Mouse (Mus musculus) stomach, postnatal 0 days (tissue): ENCODE measurements at regions not wholly inside any gene's neighbourhood (a gene's known extent, or its start where the extent isn't known, plus 50 kb on each side); places are given as distances from the start of the nearest gene placed in this dataset.

Source experiments
- ATAC-seq: fragments of 200-750 bp; cut with Nextera tagmentation; 2 replicates; pipeline ENCODE4 v1.8.0; 2017; ENCODE audit not compliant: low FRiP score, low TSS enrichment
- DNase-seq: peaks from one replicate; pipeline ENCODE4 v3.0.0-alpha.2; 2016; ENCODE audit warnings: low spot score
- H3K27ac ChIP-seq: fragments of 300-500 bp; sonication (generic); replicated peaks from 2 replicates; pipeline ENCODE4 v1.5.1; 2014; ENCODE audit warnings: mild to moderate bottlenecking, control low read depth
- H3K27me3 ChIP-seq: fragments of 300-500 bp; sonication (generic); 2 replicates; pipeline ENCODE4 v1.6.1; 2014; ENCODE audit warnings: low read length; ENCODE audit not compliant: control insufficient read depth, insufficient read depth
- H3K36me3 ChIP-seq: fragments of 300-500 bp; sonication (generic); 2 replicates; pipeline ENCODE4 v1.6.1; 2014; ENCODE audit warnings: low read length, mixed read lengths; ENCODE audit not compliant: control insufficient read depth, insufficient read depth
- H3K4me1 ChIP-seq: fragments of 300-500 bp; sonication (generic); replicated peaks from 2 replicates; pipeline ENCODE4 v1.6.1; 2014; ENCODE audit warnings: antibody characterized with exemption; ENCODE audit not compliant: control insufficient read depth, insufficient read depth
- H3K4me2 ChIP-seq: fragments of 300-500 bp; sonication (generic); replicated peaks from 2 replicates; pipeline ENCODE4 v1.6.1; 2014; ENCODE audit warnings: low read depth, mild to moderate bottlenecking, control low read depth, moderate library complexity
- H3K4me3 ChIP-seq: fragments of 300-500 bp; sonication (generic); 2 replicates; pipeline ENCODE4 v1.5.1; 2014; ENCODE audit warnings: low read depth, low read length, control low read depth
- H3K9ac ChIP-seq: fragments of 300-500 bp; sonication (generic); 2 replicates; pipeline ENCODE4 v1.6.1; 2014; ENCODE audit warnings: mild to moderate bottlenecking, low read length, control low read depth, mixed read lengths
- H3K9me3 ChIP-seq: fragments of 300-500 bp; sonication (generic); 2 replicates; pipeline ENCODE4 v1.6.1; 2016; ENCODE audit warnings: low read length; ENCODE audit not compliant: control insufficient read depth
- CTCF ChIP-seq: IDR thresholded peaks from 2 replicates; pipeline ENCODE4 v1.5.1; 2016; ENCODE audit warnings: antibody characterized with exemption, low read depth, mild to moderate bottlenecking, moderate library complexity
- EP300 ChIP-seq: optimal IDR thresholded peaks from 2 replicates; pipeline ENCODE3; 2016; ENCODE audit warnings: antibody characterized with exemption
- WGBS: fragments of 180-500 bp; shearing (Covaris S2); extraction: QIAGEN DNeasy Blood & Tissue Kit; methylation state at CpG from one replicate; pipeline ENCODE4 v1.1.7; 2014; 5-methylcytosine and 5-hydroxymethylcytosine counted together

DNA sequence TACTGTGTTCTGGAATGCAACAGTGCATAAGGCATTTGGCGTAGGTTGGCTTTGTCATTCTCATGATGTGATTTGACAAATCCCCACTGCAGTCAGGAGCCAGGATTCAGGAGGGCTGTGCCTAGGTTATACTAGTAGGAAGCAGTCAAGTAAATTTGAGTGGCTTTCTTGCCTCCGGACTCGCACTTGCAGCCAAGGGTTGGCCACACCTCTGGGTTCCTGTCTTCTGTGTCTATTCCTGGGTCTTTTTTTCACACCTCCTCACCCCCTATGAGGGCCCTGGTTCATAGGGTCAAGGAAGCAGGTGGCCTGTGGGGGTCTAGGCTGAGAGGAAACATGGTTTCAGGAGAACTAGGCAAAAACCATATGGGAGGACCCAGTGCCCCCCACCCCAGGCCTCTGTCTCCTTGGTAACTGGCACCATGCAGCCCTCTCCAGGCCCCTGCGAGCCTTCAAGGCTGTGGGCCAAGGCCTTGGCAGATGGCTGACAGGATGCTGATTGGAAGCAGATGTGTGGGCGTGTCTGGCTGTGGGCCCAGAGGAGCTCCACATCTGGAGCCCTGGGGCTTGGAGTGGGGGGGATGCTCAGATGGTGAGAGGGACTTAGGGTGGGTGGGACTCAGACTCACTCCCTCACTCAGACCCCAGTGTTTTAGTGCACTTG lies 195.7 kb downstream of the Rgs3 start:
- ATAC-seq, result peak; percentile 76

GRCm38 (mm10) chr4:62756721-62757206 lies 197.1 kb downstream of the Rgs3 start:
- Histone ChIP-seq H3K4me1 (peaks cover 7% of the 10 kb centered on the region; the same call in 1 of the 2 replicates), H3K4me2 (no peak overlapping the region), H3K36me3 (no peaks in the 10 kb centered on the region), H3K4me3 (no peak overlapping the region), H3K9me3 (no peaks in the 10 kb centered on the region), H3K27me3 (no peaks in the 10 kb centered on the region), H3K27ac (no peak overlapping the region), H3K9ac (no peak overlapping the region)
- 31% methylated on average over 10 of the region's 10 CpGs for WGBS
- no peak for DNase-seq
- ATAC-seq, result no peak
- TF ChIP-seq CTCF, result no peak
- TF ChIP-seq EP300, result no peak

More for the DNA sequence above, 195.7 kb downstream of the Rgs3 start:
- no peak overlapping the region for H3K4me3 ChIP-seq
- TF ChIP-seq CTCF (no peak), EP300 (no peak)
- no peak overlapping the region for H3K9ac ChIP-seq
- H3K27me3 ChIP-seq, result no peaks in the 10 kb centered on the region
- no peak overlapping the region for H3K4me2 ChIP-seq
- no peak overlapping the region; the same call in 1 of the 2 replicates for H3K27ac ChIP-seq
- no peaks in the 10 kb centered on the region for H3K9me3 ChIP-seq
- WGBS, result 41% methylated on average over 5 of the region's 5 CpGs
- no peaks in the 10 kb centered on the region for H3K36me3 ChIP-seq
- DNase-seq, result peak; percentile 55
- H3K4me1 ChIP-seq, result peaks cover 7% of the 10 kb centered on the region; the same call in 1 of the 2 replicates

DNA sequence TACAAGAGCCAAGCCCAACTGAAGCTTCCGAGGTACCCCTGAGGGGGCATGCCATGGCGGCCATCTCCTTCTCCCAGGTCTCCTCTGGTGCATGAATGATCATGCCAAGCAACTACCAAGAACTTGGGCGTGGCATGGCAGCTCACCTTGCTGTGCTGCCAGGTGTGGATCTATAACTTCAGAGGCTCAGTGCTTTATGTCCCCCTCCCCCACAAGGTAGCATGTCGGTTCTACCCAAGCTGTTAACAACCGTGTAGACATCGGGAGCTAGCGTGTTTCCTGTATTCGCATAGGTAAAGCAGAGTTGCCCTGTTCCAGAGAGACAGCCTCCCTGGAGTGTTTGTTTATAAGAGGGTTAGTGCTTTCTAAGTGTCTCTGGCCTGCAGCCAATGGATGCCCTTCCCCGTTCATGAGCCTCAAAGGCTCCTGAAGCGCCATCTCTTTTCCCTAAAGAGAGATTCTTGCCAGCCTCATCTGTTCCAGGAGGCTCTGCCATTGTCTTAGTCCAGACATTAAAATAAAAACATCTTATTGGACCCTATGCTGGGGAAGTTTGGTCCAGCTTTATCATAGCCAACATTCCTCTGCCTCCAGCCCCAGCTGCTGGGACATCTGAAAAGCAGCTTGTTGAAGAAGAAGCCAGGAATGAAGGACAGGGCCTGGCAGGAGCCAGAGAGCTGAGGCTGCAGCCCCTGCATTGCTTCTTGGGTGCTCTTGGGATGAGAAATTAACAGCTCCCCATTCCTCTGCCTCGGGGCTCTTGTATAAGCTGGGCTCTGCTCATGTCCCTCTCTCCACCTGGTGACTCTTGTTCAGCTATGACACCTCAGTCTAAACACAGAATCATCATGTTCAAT lies 201.3 kb downstream of the Rgs3 start:
- no peak overlapping the region for H3K9ac ChIP-seq
- H3K4me1 ChIP-seq, result 0 out of 2 replicates have a peak, but pooled peaks cover 3% of the 10 kb centered on the region
- H3K27ac ChIP-seq, result peak overlapping the region; percentile 53
- DNase-seq (no peak), ATAC-seq (no peak)
- H3K4me3 ChIP-seq, result no peak overlapping the region
- no peak for TF ChIP-seq EP300
- no peaks in the 10 kb centered on the region for H3K9me3 ChIP-seq
- no peaks in the 10 kb centered on the region for H3K27me3 ChIP-seq
- H3K4me2 ChIP-seq, result no peak overlapping the region
- no peaks in the 10 kb centered on the region for H3K36me3 ChIP-seq
- WGBS, result 37% methylated on average over 11 of the region's 11 CpGs

DNA sequence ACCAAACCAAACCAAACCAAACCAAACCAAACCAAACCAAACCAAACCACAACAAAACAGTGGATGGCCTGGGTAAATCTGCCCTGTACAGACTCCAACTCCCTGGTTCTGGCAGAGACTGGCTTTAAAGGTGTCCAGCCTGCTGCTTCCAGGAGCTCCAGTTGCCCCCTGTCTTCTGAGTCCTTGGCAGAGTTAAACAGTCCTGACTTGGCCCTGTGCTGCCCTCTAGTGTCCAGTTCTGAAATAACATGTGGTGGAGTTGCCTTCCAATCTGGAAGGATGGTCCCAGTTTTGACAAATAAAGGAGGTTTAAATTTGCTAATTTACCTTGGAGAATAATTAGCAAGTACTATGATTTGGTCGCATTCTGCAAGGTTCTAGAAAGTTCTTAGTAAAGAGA lies 202.0 kb downstream of the Rgs3 start:
- H3K4me3 ChIP-seq, result no peak overlapping the region
- WGBS, result 0% methylated on average over 1 of the region's 1 CpGs
- no peaks in the 10 kb centered on the region for H3K9me3 ChIP-seq
- H3K36me3 ChIP-seq, result no peaks in the 10 kb centered on the region
- H3K4me1 ChIP-seq, result no peaks in the 10 kb centered on the region
- no peak overlapping the region for H3K4me2 ChIP-seq
- DNase-seq (peak; percentile 76), ATAC-seq (peak; percentile 54; the same call in 1 of the 2 replicates)
- H3K9ac ChIP-seq, result no peak overlapping the region
- H3K27me3 ChIP-seq, result no peaks in the 10 kb centered on the region
- TF ChIP-seq EP300 (no peak), CTCF (peak; percentile 98)
- no peak overlapping the region for H3K27ac ChIP-seq

DNA sequence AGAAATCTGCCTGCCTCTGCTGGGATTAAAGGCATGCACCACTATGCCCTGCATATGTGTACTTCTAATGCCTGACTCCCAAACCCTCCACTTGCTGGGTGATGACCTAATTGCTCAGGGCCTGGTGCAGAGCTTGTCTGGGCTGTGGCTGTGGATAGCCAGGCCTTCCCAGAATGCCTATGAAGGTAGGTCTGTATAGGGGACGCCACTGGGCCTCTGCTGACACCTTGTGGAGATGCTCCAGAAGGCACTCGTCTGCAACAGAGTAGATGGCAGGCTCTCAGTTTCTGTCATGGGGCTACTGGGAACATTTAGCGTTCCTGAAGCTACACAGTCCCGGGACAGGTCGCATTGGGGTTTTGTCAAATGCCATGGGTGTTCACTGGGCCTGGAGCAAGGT lies 201.4 kb upstream of the Zfp618 start:
- no peaks in the 10 kb centered on the region for H3K9me3 ChIP-seq
- no peaks in the 10 kb centered on the region for H3K36me3 ChIP-seq
- 13% methylated on average over 5 of the region's 5 CpGs for WGBS
- H3K27ac ChIP-seq, result no peak overlapping the region
- H3K4me3 ChIP-seq, result no peak overlapping the region
- no peaks in the 10 kb centered on the region for H3K4me1 ChIP-seq
- no peaks in the 10 kb centered on the region for H3K27me3 ChIP-seq
- TF ChIP-seq CTCF (peak; percentile 98), EP300 (no peak)
- no peak overlapping the region for H3K9ac ChIP-seq
- peak; percentile 95 for ATAC-seq
- H3K4me2 ChIP-seq, result no peak overlapping the region
- peak; percentile 87 for DNase-seq
